Mouse (Mus musculus) common myeloid progenitor, adult 5-6 weeks (primary cell): Measurements from ENCODE around the gene Wdr59. TPM values are rescaled to one million over a fixed set of nuclear protein-coding genes. Genes with fewer than 3 reads are reported as not detected.
A peak's percentile ranks its signal among the peaks of the same experiment; 100 is the strongest.

ENCODE experiments used
- ATAC-seq: replicated peaks from 2 replicates; pipeline ENCODE4 v1.8.0; 2016; ENCODE audit warnings: low read depth, mild to moderate bottlenecking, moderate TSS enrichment, inconsistent platforms; ENCODE audit not compliant: poor library complexity, severe bottlenecking
- total RNA-seq: library from RNA; stranded (forward); fragments of 200-1000, 187-1606 nt; gene quantifications from 2 replicates; pipeline ENCODE4 v1.2.3, GENCODE M21; 2017

Gene Wdr59
- total RNA-seq, 1 experiment from 2014 or later, result 7.9 TPM

DNA sequence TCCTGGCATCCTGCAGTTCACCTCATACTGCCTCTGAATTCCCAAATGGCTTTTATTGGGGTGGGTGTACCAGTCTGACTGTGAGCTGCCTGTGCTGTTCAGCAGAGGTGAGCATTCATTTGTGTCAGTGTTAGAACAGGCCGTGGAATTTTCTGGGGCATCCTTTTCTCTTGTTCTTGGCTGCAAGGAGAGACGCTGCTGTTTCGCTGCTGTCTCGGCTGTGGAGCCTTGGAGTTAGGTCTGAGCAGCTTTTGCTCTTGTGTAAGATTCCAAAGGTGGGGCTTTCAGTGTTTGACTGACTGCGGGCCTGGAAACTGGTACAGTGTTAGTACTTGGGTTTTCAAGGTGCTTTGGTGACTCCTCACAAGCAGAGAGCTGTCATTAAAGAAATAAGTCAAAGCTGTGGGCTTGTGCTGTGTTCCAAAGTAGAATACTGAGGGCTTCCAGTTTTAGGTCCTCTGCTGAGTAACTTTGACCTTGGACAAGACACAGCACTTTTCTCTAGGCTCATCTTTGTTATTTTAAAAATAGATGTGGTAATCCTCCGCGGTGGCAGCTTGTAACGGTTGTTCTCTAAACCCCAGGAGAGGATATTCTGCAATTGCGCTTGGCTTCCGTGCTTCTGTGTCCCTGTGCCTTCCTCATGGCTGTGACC lies 17.7 kb upstream of the Wdr59 start:
- ATAC-seq, result peak; percentile 37; the same call in 1 of the 2 replicates

DNA sequence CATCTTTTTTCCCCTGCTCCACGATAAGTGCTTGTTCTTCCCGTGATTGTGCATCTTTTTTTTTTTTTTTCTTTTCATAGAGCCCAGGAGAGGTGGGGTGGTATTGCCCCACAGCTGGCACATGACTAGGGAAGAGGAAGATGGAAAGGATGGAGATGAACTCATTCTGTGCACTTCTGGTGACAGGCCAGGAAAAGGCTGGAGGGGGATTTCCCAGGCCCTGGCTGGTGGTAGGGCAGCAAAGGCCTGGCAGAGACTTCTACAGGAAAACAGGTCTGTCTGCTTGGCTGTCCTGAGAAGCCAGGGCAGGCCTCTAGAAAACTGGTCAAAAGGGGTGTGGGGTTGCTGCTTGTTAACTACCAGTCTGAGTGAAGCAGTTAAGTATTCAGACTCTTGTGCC lies 16.3 kb upstream of the Wdr59 start:
- no peak for ATAC-seq

DNA sequence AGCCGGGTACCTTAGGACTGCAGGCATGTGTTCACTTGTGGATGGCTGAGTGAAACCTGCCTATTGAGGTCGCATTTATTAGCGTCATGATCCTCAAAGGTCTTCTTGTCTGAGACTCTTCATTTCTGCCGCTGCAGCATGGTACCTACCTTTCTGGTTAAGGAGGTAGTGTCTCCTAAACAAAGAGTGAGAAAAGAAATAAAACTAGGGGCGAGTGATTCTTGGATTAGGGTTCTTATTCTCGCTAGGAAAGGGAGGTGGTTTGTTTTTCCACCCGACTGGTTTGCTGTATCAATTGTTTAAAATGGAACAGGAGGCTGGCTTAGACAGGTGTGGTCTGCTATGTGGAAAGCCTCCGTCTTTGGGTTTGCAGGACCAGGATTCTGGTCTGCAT lies 15.9 kb upstream of the Wdr59 start:
- no peak for ATAC-seq

DNA sequence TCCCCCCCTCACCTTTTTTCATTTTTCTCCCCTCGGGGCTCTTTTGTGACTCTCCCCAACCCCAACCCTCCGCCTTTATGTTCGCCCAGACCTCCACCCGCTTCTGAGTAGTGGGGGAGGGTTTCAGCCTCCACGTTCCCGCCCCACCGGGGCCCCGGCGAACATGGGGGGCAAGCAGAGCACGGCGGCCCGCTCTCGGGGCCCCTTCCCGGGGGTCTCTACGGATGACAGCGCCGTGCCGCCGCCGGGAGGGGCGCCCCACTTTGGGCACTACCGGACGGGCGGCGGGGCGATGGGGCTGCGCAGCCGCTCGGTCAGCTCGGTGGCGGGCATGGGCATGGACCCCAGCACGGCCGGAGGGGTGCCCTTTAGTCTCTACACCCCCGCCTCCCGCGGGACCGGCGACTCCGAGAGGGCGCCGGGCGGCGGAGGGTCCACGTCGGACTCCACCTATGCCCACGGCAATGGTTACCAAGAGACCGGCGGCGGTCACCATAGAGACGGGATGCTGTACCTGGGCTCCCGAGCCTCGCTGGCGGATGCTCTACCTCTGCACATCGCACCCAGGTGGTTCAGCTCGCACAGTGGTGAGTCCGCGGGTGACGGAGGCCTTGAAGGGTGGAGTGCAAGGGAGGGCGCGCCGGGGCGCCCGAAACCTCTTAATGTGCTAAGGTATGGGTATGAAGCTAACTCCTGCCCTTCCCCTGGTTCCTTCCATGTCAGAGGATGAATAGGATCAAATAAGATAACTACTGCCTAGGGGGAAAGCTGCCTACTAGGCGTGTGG lies 15.3 kb upstream of the Wdr59 start:
- ATAC-seq, result peak; percentile 7; the same call in 1 of the 2 replicates

DNA sequence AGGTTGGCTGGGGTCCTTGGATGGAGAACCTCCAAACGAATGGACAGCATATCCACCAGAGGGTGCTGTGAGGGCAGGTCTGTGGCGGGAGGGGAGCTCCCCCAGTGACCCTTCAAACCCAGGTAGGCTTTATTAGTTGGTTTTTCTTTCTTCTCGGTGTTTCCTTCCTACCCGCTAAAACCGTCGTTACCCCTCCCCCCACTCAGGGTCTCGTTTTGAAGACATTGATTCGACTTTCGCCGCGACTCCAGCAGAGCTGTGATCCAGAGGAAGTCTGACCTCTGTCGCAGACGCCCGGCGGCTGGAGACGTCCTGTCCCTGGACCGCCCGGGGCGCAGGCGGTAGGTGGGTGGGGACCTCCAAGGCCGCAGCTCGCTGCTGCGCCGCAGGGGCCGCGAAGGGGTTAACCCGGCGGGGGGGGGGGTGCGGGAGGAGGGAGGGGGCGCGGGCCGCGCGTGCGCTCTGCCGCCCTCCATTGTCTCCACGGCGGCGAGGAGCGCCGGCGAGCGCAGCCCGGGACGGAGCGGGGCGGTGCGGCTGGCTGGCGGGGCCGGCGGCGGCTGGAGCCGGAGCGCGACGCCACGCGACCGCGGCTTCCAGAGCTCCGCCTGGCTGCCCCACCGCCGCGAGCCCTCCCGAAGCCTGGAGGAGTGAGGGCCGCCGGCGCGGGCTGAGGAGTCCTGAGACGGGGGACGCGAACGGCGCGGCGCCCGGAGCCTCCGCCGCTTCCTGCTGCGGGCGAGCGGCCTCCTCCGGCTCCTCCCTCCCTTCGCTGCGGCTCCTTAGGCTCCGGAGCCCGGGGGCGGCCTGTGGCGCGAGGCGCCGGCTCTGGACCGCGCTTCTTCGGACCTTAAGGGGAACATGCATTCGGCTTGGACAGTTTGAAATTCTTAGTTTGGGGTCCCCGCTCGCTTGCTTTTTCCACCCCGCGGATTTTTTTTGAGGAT lies 14.4 kb upstream of the Wdr59 start, which contains the start of gene Znrf1:
Gene Znrf1, plus strand, starts transcription at position 67 of the 947 bp plus-strand sequence.
- ATAC-seq, result peak; percentile 67

DNA sequence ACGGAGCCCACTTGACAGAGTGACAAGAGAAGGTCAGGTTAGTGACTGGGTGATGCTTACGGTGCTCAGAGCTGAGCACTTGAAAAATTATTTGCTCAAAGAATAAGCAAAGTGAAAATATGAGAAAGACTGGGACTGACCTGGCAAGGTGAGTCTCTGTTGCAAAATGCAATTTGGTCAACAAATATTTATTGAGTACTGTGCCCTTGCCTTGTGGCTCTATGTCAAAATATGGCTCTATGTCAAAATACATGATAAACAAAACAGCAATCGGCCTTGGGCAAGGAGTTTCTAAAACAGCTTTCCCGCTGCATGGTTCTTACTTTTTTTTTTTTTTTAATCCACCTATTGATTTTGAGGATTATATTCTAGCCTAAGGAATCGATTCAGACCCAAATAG lies 13.6 kb upstream of the Wdr59 start:
- ATAC-seq, result no peak

DNA sequence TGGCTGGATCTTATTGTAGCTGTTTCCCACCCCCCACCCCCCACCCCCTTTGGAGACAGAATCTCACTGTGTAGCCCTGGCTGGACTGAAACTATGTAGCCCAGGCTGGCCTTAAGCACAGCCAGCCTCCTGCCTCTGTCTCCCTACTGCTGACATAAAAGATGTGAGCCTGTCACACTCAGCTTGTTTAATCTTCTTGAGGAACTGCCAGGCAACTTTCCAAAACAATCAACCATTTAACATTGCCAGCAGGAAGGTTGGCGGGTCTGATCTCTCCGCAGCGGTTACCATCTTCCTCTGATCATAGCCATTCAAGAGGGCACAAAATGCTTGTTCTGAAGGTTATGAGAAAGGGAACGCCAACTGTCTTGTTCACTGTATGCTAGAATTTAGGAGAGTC lies 11.6 kb upstream of the Wdr59 start:
- no peak for ATAC-seq

DNA sequence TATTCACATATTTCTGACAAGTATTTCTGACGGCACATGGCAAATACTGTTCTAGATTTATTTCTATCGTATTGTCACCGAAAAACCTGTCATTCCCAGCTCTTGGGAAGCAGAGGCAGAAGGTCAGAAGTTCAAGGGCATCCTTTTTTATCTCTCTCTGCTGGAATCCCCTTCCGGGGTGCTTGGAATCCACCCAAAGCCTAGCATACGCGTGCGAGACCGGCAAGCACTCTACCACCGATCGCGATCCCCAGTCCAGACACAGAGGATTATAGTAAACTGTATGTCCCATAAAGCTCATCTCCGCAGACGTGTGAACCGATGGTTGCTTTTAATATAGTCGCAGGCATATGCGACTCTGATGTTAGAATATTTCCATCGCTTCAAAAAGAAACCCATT lies 9.7 kb upstream of the Wdr59 start:
- ATAC-seq, result no peak

DNA sequence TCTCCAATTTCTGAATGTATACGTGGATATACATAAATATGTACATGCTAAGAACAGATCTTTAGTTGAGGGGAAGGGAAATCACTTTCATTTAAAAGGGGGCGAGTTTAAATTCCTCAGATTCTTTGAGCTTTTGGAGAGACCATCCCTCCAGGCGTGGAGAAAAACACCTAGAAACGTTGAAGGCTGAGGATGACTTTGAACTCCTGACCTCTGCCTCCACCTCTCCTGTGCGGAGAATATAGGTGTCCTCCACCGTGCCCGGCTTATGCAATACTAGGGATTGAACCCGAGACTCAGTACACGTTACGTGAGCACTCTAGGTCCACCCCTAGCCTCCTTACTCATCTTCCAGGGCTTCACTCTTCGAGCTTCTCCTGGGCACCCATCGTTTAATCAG lies 9.3 kb upstream of the Wdr59 start:
- no peak for ATAC-seq

DNA sequence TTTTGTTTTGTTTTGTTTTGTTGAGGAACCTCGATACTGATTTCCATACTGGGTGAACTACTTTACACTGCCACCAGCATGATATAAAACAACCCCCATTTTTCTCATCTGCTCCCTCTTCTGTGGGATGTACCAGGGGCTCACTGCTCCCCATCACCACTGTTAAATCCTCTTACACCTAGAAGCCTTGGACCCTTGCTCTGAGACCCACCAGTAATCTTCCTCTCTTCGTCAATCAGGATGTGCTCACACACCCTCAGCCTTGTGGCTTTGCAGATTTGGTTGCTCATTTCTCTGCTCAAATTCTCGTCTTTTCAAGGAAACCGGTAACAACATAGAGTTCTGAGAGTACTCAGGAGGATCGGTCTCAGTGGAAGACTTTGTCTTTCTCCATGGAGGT lies 6.2 kb upstream of the Wdr59 start:
- ATAC-seq, result no peak

DNA sequence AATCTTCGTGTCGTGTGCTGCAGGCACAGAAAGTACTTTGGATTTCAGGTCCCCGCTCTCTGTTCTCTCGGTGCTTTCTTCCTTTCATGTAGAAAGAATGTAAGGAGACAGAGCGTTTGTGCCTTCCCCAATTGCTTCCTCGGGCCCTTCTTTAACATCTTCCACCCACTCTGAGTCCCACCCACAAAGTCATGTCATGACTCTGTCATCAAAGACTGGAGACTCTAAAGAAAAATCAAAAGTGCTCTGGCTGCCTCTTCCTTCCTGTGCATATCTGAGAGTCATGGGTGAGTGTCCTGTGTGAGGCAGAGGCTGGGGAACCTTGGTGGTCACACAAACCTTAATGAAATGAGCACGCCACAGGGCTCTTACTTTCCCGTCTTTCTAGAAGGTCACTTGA lies 5.3 kb upstream of the Wdr59 start:
- ATAC-seq, result peak; percentile 46

DNA sequence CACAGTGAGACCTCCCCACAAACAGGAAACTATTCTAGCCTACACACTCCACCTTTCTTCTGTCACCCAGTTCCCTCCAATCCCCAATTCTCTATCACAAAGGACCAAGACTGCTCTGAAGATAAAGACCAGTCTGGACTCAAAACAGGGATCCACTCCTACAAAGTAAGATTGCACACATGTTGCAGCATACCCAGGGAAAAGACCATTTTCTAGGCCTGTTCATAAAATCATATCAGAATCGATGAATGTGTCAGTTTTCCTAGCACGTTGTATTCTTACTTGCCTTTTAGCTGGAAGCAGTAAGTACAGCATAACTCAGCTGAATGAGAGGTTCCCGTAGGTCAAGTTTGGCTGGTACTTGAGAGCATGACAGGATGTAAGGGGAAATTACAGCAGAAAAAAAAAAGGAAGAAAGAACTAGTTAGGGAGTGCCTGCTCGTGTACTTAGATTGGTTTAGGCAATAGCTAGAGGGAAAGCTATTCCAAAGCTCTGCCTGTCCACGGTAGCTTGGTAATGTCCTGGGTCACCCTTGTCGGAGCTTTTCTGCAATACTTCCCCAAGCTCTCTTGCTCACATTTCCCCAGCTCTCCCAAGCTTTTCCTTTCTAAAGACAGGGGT lies 4.6 kb upstream of the Wdr59 start:
- ATAC-seq, result peak; percentile 21; the same call in 1 of the 2 replicates

DNA sequence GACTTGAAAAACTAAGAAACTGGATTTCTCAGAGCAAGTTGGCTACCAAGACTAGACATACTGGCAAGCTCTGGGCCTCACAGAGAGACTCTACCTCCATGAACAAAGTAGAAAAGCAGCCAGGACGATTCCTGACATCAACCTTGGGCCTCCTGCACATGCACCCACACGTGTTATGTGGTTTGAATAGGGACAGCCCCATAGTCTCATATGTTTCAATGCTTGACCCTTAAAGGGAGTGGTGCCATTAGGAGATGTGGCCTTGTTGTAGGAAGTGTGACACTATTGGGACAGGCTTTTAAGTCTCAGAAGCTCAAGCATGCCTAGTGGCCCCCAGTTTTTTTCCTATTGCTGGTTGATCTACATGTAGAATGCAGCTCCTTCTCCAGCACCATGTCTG lies 4.4 kb downstream of the Wdr59 start:
- ATAC-seq, result no peak

DNA sequence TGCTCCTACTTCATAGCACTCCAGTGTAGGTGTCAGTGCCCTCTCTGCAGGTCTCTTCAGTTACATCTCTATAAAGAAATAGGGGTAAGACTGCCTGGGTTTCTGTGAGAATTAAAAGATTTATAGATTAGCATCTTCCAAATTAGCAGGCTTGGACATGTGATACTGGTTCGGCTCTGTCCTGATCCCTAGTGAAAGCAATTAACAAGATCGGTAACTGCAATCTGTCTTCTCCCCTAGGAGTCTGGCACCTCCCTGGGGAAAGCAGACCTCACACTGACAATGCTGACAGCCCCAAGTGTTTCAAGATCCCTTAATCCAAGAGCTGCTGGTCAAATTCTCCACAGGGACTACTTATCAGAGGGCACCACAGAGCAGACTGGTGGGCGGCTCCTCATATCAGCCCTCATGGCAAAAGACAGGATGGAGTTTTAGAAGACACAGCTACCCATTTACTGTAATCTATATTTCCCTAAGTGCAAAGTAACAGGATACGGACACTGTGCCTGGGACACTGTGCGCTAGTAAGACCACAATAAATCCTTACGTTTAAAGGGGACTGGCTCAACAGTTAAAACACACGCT lies 5.3 kb downstream of the Wdr59 start:
- no peak for ATAC-seq

DNA sequence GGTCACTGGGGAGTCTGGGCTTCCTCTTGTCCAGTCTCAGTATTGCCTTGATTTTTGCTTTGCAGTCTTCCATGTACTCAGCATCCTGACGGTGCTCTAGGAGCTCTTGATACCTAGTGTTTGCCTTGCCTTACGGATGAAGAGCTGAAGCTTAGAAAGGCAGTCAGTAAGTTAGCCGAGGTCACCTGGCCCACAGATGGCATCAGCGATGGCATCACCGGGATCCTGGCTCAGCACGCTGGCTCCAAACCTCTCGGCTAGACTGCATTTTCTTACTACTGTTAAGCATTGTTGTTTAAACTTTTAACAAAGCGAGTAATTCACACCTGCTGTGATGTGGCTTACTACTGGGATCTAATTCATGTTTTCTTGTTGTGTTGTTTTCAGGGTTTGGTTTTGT lies 8.4 kb downstream of the Wdr59 start:
- ATAC-seq, result no peak

DNA sequence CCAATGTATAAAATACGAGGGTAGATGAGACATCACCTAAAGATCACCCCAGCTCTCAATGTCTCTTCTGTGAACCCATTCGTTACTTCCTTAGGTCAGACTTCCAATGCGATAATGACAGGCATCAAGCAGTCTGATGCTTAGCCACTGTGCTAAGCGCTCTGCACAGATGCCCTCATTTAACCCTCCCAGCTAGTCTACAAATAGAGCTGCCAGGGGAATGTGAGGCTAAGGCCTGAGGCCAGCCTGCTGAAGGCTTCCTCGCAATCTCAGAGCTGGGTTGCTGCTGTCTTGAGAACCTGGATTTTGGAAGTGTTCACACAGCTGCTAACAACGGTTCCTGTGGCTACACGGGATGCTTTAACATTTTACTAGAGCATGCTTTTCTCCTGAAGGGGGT lies 9.0 kb downstream of the Wdr59 start:
- no peak for ATAC-seq

DNA sequence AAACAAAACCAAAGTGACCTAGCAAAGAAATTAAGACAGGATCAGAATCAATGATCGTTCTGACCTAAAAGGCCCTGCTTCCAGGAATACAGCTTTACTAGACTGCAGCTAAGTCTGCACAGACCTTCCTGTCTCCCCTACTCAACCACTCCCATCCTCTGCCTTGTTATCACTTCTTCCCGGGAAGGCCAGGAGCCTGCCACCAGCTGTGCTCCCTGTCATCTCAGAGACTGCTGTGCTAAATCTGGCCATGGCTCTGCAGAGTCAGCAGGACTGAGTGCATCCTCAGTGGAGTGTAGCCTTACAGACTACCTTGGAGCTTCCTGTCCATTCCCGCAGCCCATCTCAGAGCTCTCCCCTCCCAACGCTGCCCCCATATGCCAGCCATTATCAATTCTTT lies 11.5 kb downstream of the Wdr59 start:
- ATAC-seq, result no peak; the same call in 1 of the 2 replicates

DNA sequence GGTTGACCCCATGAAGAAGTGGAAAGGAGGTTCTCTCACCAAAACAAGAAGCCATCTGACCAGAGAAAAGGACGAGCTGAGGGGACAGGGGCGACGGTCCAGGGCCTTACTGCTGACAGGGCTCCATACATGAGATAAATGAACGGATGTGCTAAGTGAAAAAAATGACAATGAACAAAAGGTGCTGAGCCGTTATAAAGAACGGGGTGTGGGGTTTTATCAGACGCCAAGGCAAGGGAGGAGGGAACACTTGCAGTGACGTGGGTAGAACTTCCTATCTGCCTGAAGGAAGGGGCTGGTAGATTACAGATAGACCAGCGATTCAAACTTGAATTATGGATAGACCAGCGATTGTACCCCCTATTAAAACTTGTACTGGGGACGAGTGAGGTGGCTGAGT lies 12.6 kb downstream of the Wdr59 start:
- peak; percentile 73 for ATAC-seq

DNA sequence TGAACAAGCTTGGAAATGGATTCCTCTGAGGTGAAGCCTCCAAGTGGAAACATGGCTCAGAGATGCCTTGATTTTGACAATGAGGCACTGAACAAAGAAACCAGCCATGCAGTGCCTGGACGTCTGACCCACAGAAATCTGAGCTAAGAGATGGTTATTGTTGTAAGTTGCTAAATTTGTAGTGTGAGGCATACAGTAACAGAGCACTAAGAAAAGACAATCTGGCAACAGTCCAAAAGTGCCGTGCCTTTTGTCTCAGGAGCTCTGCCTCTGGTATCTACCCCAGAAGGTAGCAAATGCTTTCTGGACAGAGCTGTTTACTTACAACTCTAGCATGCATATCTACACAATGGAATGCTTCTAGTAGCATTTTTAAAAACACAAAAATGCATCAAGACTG lies 13.3 kb downstream of the Wdr59 start:
- ATAC-seq, result no peak
